Mouse (Mus musculus) hindbrain, embryonic 14.5 days (tissue): Measurements from ENCODE around the gene Rae1. TPM values are rescaled to one million over a fixed set of nuclear protein-coding genes. Genes with fewer than 3 reads are reported as not detected.

Experiments
- ATAC-seq: fragments of 200-750 bp; cut with Nextera tagmentation; 2 replicates; pipeline ENCODE4 v1.8.0; 2017; ENCODE audit warnings: moderate number of reproducible peaks, mild to moderate bottlenecking, moderate TSS enrichment, moderate library complexity; ENCODE audit not compliant: low FRiP score
- DNase-seq: peaks from one replicate; pipeline ENCODE4 v3.0.0-alpha.2; 2015; ENCODE audit warnings: low spot score
- H3K27ac ChIP-seq: fragments of 300-500 bp; sonication (generic); 2 replicates; pipeline ENCODE4 v1.5.1; 2014; ENCODE audit warnings: mild to moderate bottlenecking, moderate library complexity
- H3K27me3 ChIP-seq: fragments of 300-500 bp; sonication (generic); 2 replicates; pipeline ENCODE4 v1.6.1; 2014; ENCODE audit warnings: mild to moderate bottlenecking, low read length, mixed read lengths; ENCODE audit not compliant: control insufficient read depth, insufficient read depth
- H3K36me3 ChIP-seq: fragments of 300-500 bp; sonication (generic); replicated peaks from 2 replicates; pipeline ENCODE4 v1.6.1; 2014; ENCODE audit not compliant: control insufficient read depth, insufficient read depth
- H3K4me1 ChIP-seq: fragments of 300-500 bp; sonication (generic); replicated peaks from 2 replicates; pipeline ENCODE4 v1.6.1; 2014; ENCODE audit warnings: antibody characterized with exemption, low read length, mixed read lengths; ENCODE audit not compliant: control insufficient read depth, insufficient read depth
- H3K4me2 ChIP-seq: fragments of 300-500 bp; sonication (generic); replicated peaks from 2 replicates; pipeline ENCODE4 v1.6.1; 2014; ENCODE audit warnings: mild to moderate bottlenecking, moderate library complexity
- H3K4me3 ChIP-seq: fragments of 300-500 bp; sonication (generic); replicated peaks from 2 replicates; pipeline ENCODE4 v1.5.1; 2014; ENCODE audit warnings: mild to moderate bottlenecking, low read length
- H3K9ac ChIP-seq: fragments of 300-500 bp; sonication (generic); 2 replicates; pipeline ENCODE4 v1.6.1; 2014
- H3K9me3 ChIP-seq: fragments of 300-500 bp; sonication (generic); 2 replicates; pipeline ENCODE4 v1.6.1; 2016; ENCODE audit warnings: low read length; ENCODE audit not compliant: control insufficient read depth
- WGBS: fragments of 180-500 bp; shearing (Covaris S2); extraction: QIAGEN DNeasy Blood & Tissue Kit; methylation state at CpG from one replicate; pipeline ENCODE4 v1.1.7; 2014; 5-methylcytosine and 5-hydroxymethylcytosine counted together
- polyA plus RNA-seq: library from polyadenylated mRNA; unstranded; fragments of >200 nt; fragmentation: Nextera tagmentation; extraction: Ambion mirVana; gene quantifications from 2 replicates; pipeline ENCODE4 v1.2.1, GENCODE M21; 2014

The Rae1 gene
- polyA plus RNA-seq, 1 experiment from 2014 or later: 117 TPM

DNA sequence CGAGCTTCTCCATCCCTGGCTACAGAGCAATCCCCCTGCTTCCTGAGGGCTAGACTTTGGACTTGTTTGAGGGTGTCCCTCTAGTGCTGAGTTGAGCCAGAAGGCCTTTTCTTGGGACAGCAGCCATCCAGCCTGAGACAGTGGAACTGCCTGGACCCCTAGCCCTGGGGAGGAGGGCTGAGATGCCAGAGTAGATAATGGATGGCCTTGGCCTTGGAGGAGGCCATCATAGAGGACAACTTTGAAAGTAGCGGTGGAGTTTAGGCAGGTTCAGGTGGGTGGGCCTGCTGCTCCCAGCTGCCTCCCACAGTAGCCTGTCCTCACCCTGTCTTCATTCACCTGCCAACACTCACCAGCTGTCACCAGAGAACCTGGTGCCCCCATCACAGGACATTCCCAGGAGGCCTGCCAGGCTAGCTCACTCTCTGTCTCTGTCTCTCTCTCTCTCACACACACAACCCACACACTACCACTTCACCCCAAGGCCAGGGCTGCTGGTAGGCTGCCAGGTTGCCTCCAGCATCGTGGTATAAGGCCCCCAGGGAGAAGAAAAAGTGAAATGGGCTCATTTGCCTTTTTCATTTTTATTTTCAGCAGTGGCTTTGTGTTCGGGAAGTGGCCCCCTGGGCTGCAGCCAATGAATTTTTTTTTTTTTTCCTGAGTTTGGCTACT is 28.0 kb downstream of the Rae1 start:
- Histone ChIP-seq H3K9ac (no peak overlapping the region), H3K4me3 (no peak overlapping the region), H3K4me2 (no peak overlapping the region), H3K9me3 (no peaks in the 10 kb centered on the region), H3K27ac (no peak overlapping the region), H3K27me3 (no peaks in the 10 kb centered on the region), H3K4me1 (peaks cover 23% of the 10 kb centered on the region), H3K36me3 (peaks cover 31% of the 10 kb centered on the region)
- WGBS: 70% methylated on average over 4 of the region's 4 CpGs
- DNase-seq (no peak), ATAC-seq (no peak)

DNA sequence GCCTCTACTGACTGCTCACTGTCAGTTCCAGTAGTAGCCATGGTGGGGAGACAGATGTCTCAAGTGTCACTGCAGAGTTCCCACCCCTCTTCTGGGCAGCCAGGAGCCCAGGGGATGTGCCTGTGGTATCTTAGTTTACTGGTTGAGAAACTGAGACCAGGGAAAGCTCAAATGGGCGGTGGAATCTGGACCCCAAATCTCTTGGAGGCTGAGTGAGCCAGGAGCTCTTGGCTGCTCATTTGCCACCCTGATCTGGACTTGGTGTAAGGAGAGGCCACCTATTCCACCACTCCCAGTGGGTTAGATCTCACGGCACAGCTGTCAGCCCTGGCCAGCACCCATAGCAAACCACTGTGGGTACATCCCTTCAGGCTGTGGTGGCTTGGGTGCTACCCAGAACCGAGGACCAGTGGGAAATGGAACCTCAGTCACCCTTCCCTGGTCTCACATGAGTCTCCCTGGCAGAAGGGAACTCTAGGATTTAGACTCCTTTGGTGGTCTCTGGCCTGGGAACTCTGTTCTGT is 28.7 kb downstream of the Rae1 start:
- DNase-seq (no peak), ATAC-seq (no peak)
- H3K4me3 ChIP-seq: no peak overlapping the region
- H3K9me3 ChIP-seq: no peaks in the 10 kb centered on the region
- H3K27me3 ChIP-seq: no peaks in the 10 kb centered on the region
- no peak overlapping the region for H3K27ac ChIP-seq
- peaks cover 36% of the 10 kb centered on the region for H3K36me3 ChIP-seq
- no peak overlapping the region for H3K4me2 ChIP-seq
- H3K4me1 ChIP-seq: peaks cover 16% of the 10 kb centered on the region
- WGBS: 83% methylated on average over 3 of the region's 3 CpGs
- no peak overlapping the region for H3K9ac ChIP-seq

DNA sequence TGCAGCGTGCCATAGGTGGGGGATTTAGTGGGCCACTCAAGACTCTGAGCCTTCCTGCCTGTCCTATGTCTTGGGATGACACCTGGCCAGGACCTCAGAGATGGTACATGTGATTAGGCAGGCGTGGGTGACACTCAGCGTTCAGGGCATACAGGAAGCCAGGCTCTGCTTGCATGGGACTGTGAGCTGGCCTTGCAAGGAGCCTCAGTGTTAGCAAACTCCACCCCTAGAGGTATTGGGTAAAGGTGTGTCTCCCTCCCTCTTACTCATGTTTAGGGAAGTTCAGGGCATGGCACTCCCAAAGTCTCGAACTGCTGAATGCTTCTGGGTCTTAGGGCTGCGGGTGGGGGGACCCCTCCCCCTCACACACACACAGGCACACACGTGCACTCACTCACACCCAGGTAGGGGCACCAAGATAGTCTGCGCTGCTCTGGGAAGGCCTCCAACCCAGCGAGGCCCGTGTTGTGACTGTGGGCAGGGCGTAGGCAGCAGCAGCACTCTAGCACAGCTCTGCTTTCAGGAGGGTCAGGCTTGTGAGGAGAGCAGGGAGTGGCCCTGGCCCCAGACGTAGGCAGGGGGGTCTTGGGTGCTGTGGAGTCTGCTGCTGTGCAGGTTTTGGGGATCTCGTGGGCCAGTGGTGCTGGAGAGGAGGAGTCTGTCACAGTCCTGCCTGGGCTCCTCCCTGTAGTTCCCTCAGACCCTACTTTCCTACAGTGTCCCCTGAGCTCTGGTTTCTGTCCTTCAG is 30.8 kb downstream of the Rae1 start:
- Histone ChIP-seq H3K27me3 (no peaks in the 10 kb centered on the region), H3K9ac (no peak overlapping the region), H3K36me3 (peaks cover 55% of the 10 kb centered on the region), H3K27ac (no peak overlapping the region), H3K4me2 (no peak overlapping the region), H3K9me3 (no peaks in the 10 kb centered on the region), H3K4me1 (0 out of 2 replicates have a peak, but pooled peaks cover 3% of the 10 kb centered on the region), H3K4me3 (no peak overlapping the region)
- 84% methylated on average over 12 of the region's 12 CpGs for WGBS
- no peak for DNase-seq
- no peak for ATAC-seq

DNA sequence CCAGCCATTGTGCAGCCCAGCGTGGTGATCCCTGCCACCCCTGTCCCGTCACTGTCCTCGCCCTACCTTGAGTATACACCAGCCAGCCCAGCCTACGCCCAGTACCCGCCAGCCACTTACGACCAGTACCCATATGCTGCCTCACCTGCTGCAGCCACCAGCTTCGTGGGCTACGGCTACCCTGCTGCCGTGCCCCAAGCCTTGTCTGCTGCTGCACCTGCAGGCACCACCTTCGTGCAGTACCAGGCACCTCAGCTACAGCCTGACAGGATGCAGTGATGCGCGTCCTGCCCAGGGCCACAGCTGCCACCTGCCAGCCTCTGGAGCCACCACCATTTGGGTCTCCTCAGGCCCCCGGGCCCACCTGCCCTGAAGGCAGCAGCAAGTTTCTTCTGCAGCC is 33.6 kb downstream of the Rae1 start:
- H3K4me2 ChIP-seq: no peak overlapping the region
- DNase-seq: no peak
- no peak overlapping the region for H3K4me3 ChIP-seq
- no peak overlapping the region for H3K9ac ChIP-seq
- H3K36me3 ChIP-seq: peaks cover 47% of the 10 kb centered on the region
- H3K27me3 ChIP-seq: no peaks in the 10 kb centered on the region
- no peak overlapping the region for H3K27ac ChIP-seq
- 95% methylated on average over 13 of the region's 13 CpGs for WGBS
- H3K4me1 ChIP-seq: no peaks in the 10 kb centered on the region
- H3K9me3 ChIP-seq: no peaks in the 10 kb centered on the region
- ATAC-seq: no peak

DNA sequence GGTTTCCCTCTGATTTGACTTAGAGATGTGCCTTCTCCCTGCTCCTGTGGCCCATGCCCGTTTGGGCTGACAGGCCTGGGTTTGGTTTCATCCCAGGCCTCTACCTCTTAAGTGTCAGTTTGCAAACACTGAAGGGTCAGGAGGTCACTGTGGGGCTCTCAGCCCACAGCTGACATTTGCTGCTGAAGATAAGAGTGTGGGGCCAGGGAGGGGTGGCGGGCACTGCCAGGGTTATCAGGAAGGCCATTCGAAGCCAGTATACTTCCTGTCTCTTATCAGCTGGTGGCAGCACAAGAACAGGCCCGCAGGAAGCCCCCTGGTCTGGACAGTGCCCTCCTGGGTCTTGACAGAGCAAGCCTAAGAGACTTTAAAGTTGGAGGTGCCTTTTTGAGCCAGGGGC is 35.1 kb downstream of the Rae1 start:
- ATAC-seq (no peak), DNase-seq (no peak)
- H3K27me3 ChIP-seq: no peaks in the 10 kb centered on the region
- no peak overlapping the region for H3K27ac ChIP-seq
- H3K4me2 ChIP-seq: no peak overlapping the region
- H3K9ac ChIP-seq: no peak overlapping the region
- no peaks in the 10 kb centered on the region for H3K4me1 ChIP-seq
- 82% methylated on average over 4 of the region's 4 CpGs for WGBS
- H3K36me3 ChIP-seq: peaks cover 41% of the 10 kb centered on the region
- no peaks in the 10 kb centered on the region for H3K9me3 ChIP-seq
- no peak overlapping the region for H3K4me3 ChIP-seq

DNA sequence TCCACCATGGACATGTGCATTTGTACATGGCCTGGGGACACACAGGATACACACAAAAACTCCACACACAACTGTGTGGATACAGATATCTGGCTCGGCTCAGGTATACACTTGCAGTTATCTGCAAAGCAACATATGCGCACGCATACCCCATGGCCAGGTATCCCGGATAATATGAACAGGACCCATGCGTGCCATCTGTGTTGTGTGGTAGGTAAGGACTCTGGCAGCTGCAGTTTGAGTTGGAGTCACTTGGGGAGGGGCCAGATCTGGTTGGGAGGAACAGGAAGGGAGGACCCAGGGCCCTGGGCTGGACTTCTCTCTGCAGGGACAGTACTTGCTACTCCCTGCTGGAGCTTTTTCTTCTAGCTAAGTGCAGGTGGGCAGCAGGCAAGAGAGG is 35.7 kb downstream of the Rae1 start:
- Histone ChIP-seq H3K36me3 (peaks cover 39% of the 10 kb centered on the region), H3K9ac (no peak overlapping the region), H3K4me2 (no peak overlapping the region), H3K4me3 (no peak overlapping the region), H3K27me3 (no peaks in the 10 kb centered on the region), H3K27ac (no peak overlapping the region), H3K4me1 (no peaks in the 10 kb centered on the region), H3K9me3 (no peaks in the 10 kb centered on the region)
- WGBS: 95% methylated on average over 5 of the region's 5 CpGs
- ATAC-seq (no peak), DNase-seq (no peak)

DNA sequence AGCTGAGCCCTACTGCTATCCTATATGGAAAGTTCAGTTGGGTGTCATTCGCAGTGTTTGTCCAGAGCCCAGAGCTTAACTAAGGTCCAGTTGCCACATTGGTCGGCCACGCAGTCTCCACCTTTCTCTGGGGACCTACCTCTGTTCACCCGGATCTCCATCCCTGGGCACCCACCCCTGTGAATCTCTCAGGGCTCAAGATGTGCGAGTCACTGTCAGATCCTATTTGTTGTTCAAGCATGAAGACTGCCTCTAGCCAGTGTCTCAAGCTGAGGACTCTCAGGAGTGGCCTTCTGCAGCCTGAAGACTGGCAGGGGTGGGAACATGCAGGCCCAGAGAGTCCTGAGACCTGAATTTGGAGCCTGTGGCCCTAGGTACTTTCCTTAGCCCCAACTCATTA is 36.1 kb downstream of the Rae1 start:
- ATAC-seq (no peak), DNase-seq (no peak)
- Histone ChIP-seq H3K27me3 (no peaks in the 10 kb centered on the region), H3K9ac (no peak overlapping the region), H3K27ac (no peak overlapping the region), H3K36me3 (peaks cover 39% of the 10 kb centered on the region), H3K4me2 (no peak overlapping the region), H3K9me3 (no peaks in the 10 kb centered on the region), H3K4me3 (no peak overlapping the region), H3K4me1 (no peaks in the 10 kb centered on the region)
- WGBS: 92% methylated on average over 5 of the region's 5 CpGs

DNA sequence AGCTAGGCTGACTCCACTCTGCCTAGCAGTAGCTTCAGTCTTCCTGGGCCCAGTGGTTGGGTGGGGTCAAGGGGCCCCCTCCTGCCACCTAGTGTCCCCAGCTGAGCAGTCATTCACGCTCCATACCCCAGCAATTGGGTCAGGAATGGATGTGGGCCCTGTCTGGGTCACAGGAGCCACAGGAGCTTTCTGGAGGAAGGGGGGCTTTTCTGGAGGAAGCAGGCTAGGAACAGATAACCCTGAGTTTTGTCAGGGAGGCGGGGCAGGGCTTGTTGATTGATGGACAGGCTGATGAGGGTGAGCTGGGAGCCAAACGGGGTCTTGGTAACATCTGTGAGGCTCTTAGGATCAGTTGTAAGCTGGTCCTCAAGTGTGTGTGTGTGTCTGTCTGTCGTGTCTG is 36.7 kb downstream of the Rae1 start:
- no peak overlapping the region for H3K27ac ChIP-seq
- peaks cover 35% of the 10 kb centered on the region for H3K36me3 ChIP-seq
- ATAC-seq (no peak), DNase-seq (no peak)
- H3K4me2 ChIP-seq: no peak overlapping the region
- H3K4me1 ChIP-seq: no peaks in the 10 kb centered on the region
- H3K4me3 ChIP-seq: no peak overlapping the region
- H3K9me3 ChIP-seq: no peaks in the 10 kb centered on the region
- WGBS: 61% methylated on average over 4 of the region's 4 CpGs
- no peaks in the 10 kb centered on the region for H3K27me3 ChIP-seq
- H3K9ac ChIP-seq: no peak overlapping the region

DNA sequence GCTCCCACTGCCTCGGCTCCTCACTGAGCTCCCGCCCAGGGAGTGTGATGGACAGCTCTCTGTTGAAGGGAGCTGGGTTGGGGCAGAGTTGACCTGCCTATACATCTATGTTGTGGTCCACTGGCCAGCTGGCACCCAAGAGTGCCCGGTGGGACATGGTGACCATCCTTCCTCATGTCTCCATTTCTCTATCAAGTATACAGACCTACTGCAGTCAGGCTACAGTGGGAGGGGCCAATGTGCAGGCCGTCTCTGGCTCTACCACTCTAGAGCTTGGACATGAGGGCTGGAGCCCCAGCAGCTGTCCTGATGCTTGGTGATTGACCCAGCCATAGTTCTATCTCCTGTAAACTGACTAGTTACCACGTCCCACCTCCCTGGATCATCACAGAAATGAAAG is 37.4 kb downstream of the Rae1 start:
- H3K27ac ChIP-seq: no peak overlapping the region
- no peak for ATAC-seq
- no peak overlapping the region for H3K4me3 ChIP-seq
- 76% methylated on average over 5 of the region's 5 CpGs for WGBS
- H3K36me3 ChIP-seq: peaks cover 27% of the 10 kb centered on the region
- no peak for DNase-seq
- no peak overlapping the region for H3K4me2 ChIP-seq
- no peaks in the 10 kb centered on the region for H3K9me3 ChIP-seq
- no peaks in the 10 kb centered on the region for H3K4me1 ChIP-seq
- H3K9ac ChIP-seq: no peak overlapping the region
- H3K27me3 ChIP-seq: no peaks in the 10 kb centered on the region
